Mouse (Mus musculus): ENCODE measurements around the gene Acoxl.

GRCm38 (mm10) chr2:128133865-128134264 is 295.2 kb downstream of the Acoxl start:
- TF ChIP-seq CTCF (conservative IDR thresholded peaks at IDR 0.05; ENCODE audit: insufficient read depth, insufficient read length, low read depth, low read length), result no peak
- TF ChIP-seq POLR2A (IDR thresholded peaks at IDR 0.05; ENCODE audit: low read depth, low read length), result no peak
